Mouse (Mus musculus): ENCODE results near the gene Fam78b.

The Fam78b gene

GRCm38 (mm10) chr1:167094589-167095148, 93.5 kb downstream of the Fam78b start:
- DNase-seq (ENCODE audit: low spot score) = no peak

GRCm38 (mm10) chr1:167098741-167099140, 97.5 kb downstream of the Fam78b start:
- no peak for DNase-seq (ENCODE audit: low spot score)

- no peak for DNase-seq (ENCODE audit: low spot score)
Observed at GRCm38 (mm10) chr1:167102046-167102445, 100.8 kb downstream of the Fam78b start.

GRCm38 (mm10) chr1:167102566-167102965, 101.3 kb downstream of the Fam78b start:
- DNase-seq (ENCODE audit: low spot score) = no peak

GRCm38 (mm10) chr1:167104956-167105626, 103.9 kb downstream of the Fam78b start:
- DNase-seq (ENCODE audit: low spot score) = no peak

GRCm38 (mm10) chr1:167105916-167106315, 104.7 kb downstream of the Fam78b start:
- DNase-seq (ENCODE audit: low spot score) = no peak

GRCm38 (mm10) chr1:167108973-167109509, 107.8 kb downstream of the Fam78b start:
- DNase-seq (ENCODE audit: low spot score) = no peak

GRCm38 (mm10) chr1:167114363-167115050, 113.3 kb downstream of the Fam78b start:
- no peak for DNase-seq (ENCODE audit: low spot score)

GRCm38 (mm10) chr1:167115121-167115520, 113.9 kb downstream of the Fam78b start:
- DNase-seq (ENCODE audit: low spot score) = no peak

- no peak for DNase-seq (ENCODE audit: low spot score)
Observed at GRCm38 (mm10) chr1:167116733-167117132, 115.5 kb downstream of the Fam78b start.

GRCm38 (mm10) chr1:167118971-167119370, 117.8 kb downstream of the Fam78b start:
- no peak for DNase-seq (ENCODE audit: low spot score)

GRCm38 (mm10) chr1:167119439-167119838, 118.2 kb downstream of the Fam78b start:
- no peak for DNase-seq (ENCODE audit: low spot score)

- no peak for DNase-seq (ENCODE audit: low spot score)
Observed at GRCm38 (mm10) chr1:167122436-167122835, 121.2 kb downstream of the Fam78b start.

- no peak for DNase-seq (ENCODE audit: low spot score)
Observed at GRCm38 (mm10) chr1:167123551-167123950, 122.3 kb downstream of the Fam78b start.

- no peak for DNase-seq (ENCODE audit: low spot score)
Observed at GRCm38 (mm10) chr1:167125870-167126269, 124.7 kb downstream of the Fam78b start.

- DNase-seq (ENCODE audit: low spot score) = no peak
Observed at GRCm38 (mm10) chr1:167126292-167126691, 125.1 kb downstream of the Fam78b start.

GRCm38 (mm10) chr1:167135748-167136147, 134.5 kb downstream of the Fam78b start:
- no peak for DNase-seq (ENCODE audit: low spot score)
